Mouse (Mus musculus) liver, adult 2 months (tissue): ENCODE measurements around the gene Smurf1.

ENCODE experiments used
- CTCF ChIP-seq: fragments of 200-500 bp; IDR thresholded peaks from 2 replicates; pipeline ENCODE4 v1.5.1; 2011; ENCODE audit warnings: low read depth, low read length, control low read depth
- POLR2A ChIP-seq: fragments of 200-500 bp; IDR thresholded peaks from 2 replicates; pipeline ENCODE4 v1.6.1; 2011; ENCODE audit warnings: low read length, control low read depth; ENCODE audit not compliant: insufficient read depth; ENCODE audit errors: extremely low read depth

GRCm38 (mm10) chr5:144942431-144942830 lies 23.2 kb downstream of the Smurf1 start:
- TF ChIP-seq POLR2A (no peak), CTCF (no peak)
